Mouse (Mus musculus) gastrocnemius, postnatal 4 days (tissue): ENCODE measurements at regions not wholly inside any gene's neighbourhood (a gene's known extent, or its start where the extent isn't known, plus 50 kb on each side); places are given as distances from the start of the nearest gene placed in this dataset.

ENCODE experiments used
- DNase-seq, 2 experiments: peaks; one replicate each; pipeline ENCODE4 v3.0.0; 2021 to 2022; ENCODE audit warnings: low spot score in 2 of 2, mixed read lengths in 2 of 2

- DNase-seq, result no peak
Observed at GRCm38 (mm10) chr8:50387189-50387588, 1543.4 kb upstream of the Tenm3 start.

- no peak for DNase-seq
Observed at GRCm38 (mm10) chr8:50383697-50384096, 1539.9 kb upstream of the Tenm3 start.

GRCm38 (mm10) chr8:50379745-50380144, 1536.0 kb upstream of the Tenm3 start:
- DNase-seq, result no peak

GRCm38 (mm10) chr8:50373790-50374189, 1530.0 kb upstream of the Tenm3 start:
- no peak for DNase-seq

- DNase-seq, result no peak
Observed at GRCm38 (mm10) chr8:50326485-50326884, 1482.7 kb upstream of the Tenm3 start.

GRCm38 (mm10) chr8:50321356-50321963, 1477.7 kb upstream of the Tenm3 start:
- DNase-seq, result no peak

GRCm38 (mm10) chr8:50316641-50317040, 1472.9 kb upstream of the Tenm3 start:
- DNase-seq, result no peak

- DNase-seq, result no peak
Observed at GRCm38 (mm10) chr8:50310308-50310707, 1466.6 kb upstream of the Tenm3 start.

- no peak for DNase-seq
Observed at GRCm38 (mm10) chr8:50300316-50300715, 1456.6 kb upstream of the Tenm3 start.

GRCm38 (mm10) chr8:50293501-50293900, 1449.8 kb upstream of the Tenm3 start:
- DNase-seq, result peak; percentile 28 to 44

GRCm38 (mm10) chr8:50292158-50292557, 1448.4 kb upstream of the Tenm3 start:
- peak; percentile 32 to 57 for DNase-seq

- DNase-seq, result no peak
Observed at GRCm38 (mm10) chr8:50276346-50276745, 1432.6 kb upstream of the Tenm3 start.

- DNase-seq, result no peak
Observed at GRCm38 (mm10) chr8:50264757-50265156, 1421.0 kb upstream of the Tenm3 start.
